Mouse (Mus musculus) heart, postnatal 10 days (tissue): ENCODE measurements at regions not wholly inside any gene's neighbourhood (a gene's known extent, or its start where the extent isn't known, plus 50 kb on each side); places are given as distances from the start of the nearest gene placed in this dataset.

Experiments used
- DNase-seq, 2 experiments: peaks; one replicate each; pipeline ENCODE4 v3.0.0; 2021
- intact Hi-C: fragments of 180-260 bp; cut with DNase I; formaldehyde crosslinking; loops from one replicate; pipeline ENCODE4 v1.15.1; 2025

- DNase-seq = no peak
- intact Hi-C loops = no loop called here
Observed at GRCm38 (mm10) chr11:19226756-19227155, 208.0 kb upstream of the Meis1 start.

- intact Hi-C loops = no loop called here
- DNase-seq = no peak
Observed at GRCm38 (mm10) chr11:19227716-19228115, 208.9 kb upstream of the Meis1 start.

- intact Hi-C loops = no loop called here
- DNase-seq = no peak
Observed at GRCm38 (mm10) chr11:19246390-19247114, 227.8 kb upstream of the Meis1 start.

GRCm38 (mm10) chr11:19253605-19254004 is 234.8 kb upstream of the Meis1 start:
- no peak for DNase-seq
- intact Hi-C loops = no loop called here

- intact Hi-C loops = no loop called here
- DNase-seq = no peak
Observed at GRCm38 (mm10) chr11:19254183-19254582, 235.4 kb upstream of the Meis1 start.

GRCm38 (mm10) chr11:19257549-19257948 is 238.8 kb upstream of the Meis1 start:
- DNase-seq = no peak
- intact Hi-C loops = no loop called here

- DNase-seq = no peak
- intact Hi-C loops = no loop called here
Observed at GRCm38 (mm10) chr11:19262832-19263231, 244.0 kb upstream of the Meis1 start.

- intact Hi-C loops = no loop called here
- no peak for DNase-seq
Observed at GRCm38 (mm10) chr11:19264798-19265671, 246.2 kb upstream of the Meis1 start.

GRCm38 (mm10) chr11:19265672-19265972 is 246.8 kb upstream of the Meis1 start:
- intact Hi-C loops = no loop called here
- DNase-seq = no peak

GRCm38 (mm10) chr11:19290971-19291370 is 272.2 kb upstream of the Meis1 start:
- intact Hi-C loops = no loop called here
- DNase-seq = no peak

GRCm38 (mm10) chr11:19299411-19299810 is 280.6 kb upstream of the Meis1 start:
- no peak for DNase-seq
- intact Hi-C loops = no loop called here

GRCm38 (mm10) chr11:19306687-19307086 is 287.9 kb upstream of the Meis1 start:
- DNase-seq = no peak
- intact Hi-C loops = no loop called here

- DNase-seq = no peak
- intact Hi-C loops = no loop called here
Observed at GRCm38 (mm10) chr11:19330685-19331239, 312.0 kb upstream of the Meis1 start.

GRCm38 (mm10) chr11:19332274-19332673 is 313.5 kb upstream of the Meis1 start:
- intact Hi-C loops = no loop called here
- no peak for DNase-seq

GRCm38 (mm10) chr11:19332727-19333126 is 313.9 kb upstream of the Meis1 start:
- DNase-seq = no peak
- intact Hi-C loops = no loop called here

- no peak for DNase-seq
- intact Hi-C loops = no loop called here
Observed at GRCm38 (mm10) chr11:19333908-19334487, 315.2 kb upstream of the Meis1 start.

- DNase-seq = no peak
- intact Hi-C loops = no loop called here
Observed at GRCm38 (mm10) chr11:19335384-19335783, 316.6 kb upstream of the Meis1 start.

GRCm38 (mm10) chr11:19339721-19340317 is 321.0 kb upstream of the Meis1 start:
- no peak for DNase-seq

GRCm38 (mm10) chr11:19340889-19341288 is 322.1 kb upstream of the Meis1 start:
- intact Hi-C loops = no loop called here
- DNase-seq = no peak

More at GRCm38 (mm10) chr11:19339721-19340317, 321.0 kb upstream of the Meis1 start:
- intact Hi-C loops = no loop called here

- DNase-seq = no peak
- intact Hi-C loops = no loop called here
Observed at GRCm38 (mm10) chr11:19341379-19341778, 322.6 kb upstream of the Meis1 start.

- intact Hi-C loops = no loop called here
- DNase-seq = no peak
Observed at GRCm38 (mm10) chr11:19342803-19343202, 324.0 kb upstream of the Meis1 start.
